Mouse (Mus musculus) liver, postnatal 0 days (tissue): Measurements from ENCODE around the gene Nup54.

Experiments used
- CTCF ChIP-seq: sonication (generic); IDR thresholded peaks from 2 replicates; pipeline ENCODE4 v1.5.1; 2016; ENCODE audit warnings: antibody characterized with exemption, low read depth
- EP300 ChIP-seq: IDR thresholded peaks from 2 replicates; pipeline ENCODE4 v1.6.1; 2016; ENCODE audit warnings: antibody characterized with exemption, low read depth, mild to moderate bottlenecking

- TF ChIP-seq CTCF (no peak), EP300 (no peak)
These were observed 31.2 kb downstream of the Nup54 start for GRCm38 (mm10) chr5:92403562-92404399.
